Mouse (Mus musculus): Measurements from ENCODE around the gene Rabep1. TPM values are rescaled to one million over a fixed set of nuclear protein-coding genes. Genes with fewer than 3 reads are reported as not detected.

The Rabep1 gene
- polyA plus RNA-seq, 1 experiment from 2014 or later = 90.9 TPM

- H3K4me2 ChIP-seq (replicated peaks; ENCODE audit: low read depth) = no peak overlapping the region
- no peaks in the 10 kb centered on the region for H3K4me1 ChIP-seq (replicated peaks; ENCODE audit: control insufficient read depth, insufficient read depth, low read length)
- no peaks in the 10 kb centered on the region for H3K9me3 ChIP-seq (ENCODE audit: control insufficient read depth)
- ATAC-seq = no peak
- H3K4me3 ChIP-seq (ENCODE audit: low read depth, low read length) = no peak overlapping the region
- H3K36me3 ChIP-seq (ENCODE audit: control insufficient read depth, insufficient read depth) = peaks cover 52% of the 10 kb centered on the region
- no peak for TF ChIP-seq CTCF (IDR thresholded peaks at IDR 0.05; ENCODE audit: low read depth)
- 82% methylated on average over 5 of the region's 5 CpGs for WGBS
- no peak overlapping the region for H3K27ac ChIP-seq (ENCODE audit: low read depth, low read length)
- H3K27me3 ChIP-seq (replicated peaks; ENCODE audit: control insufficient read depth, insufficient read depth, low read length) = no peaks in the 10 kb centered on the region
- no peak overlapping the region for H3K9ac ChIP-seq (ENCODE audit: low read depth, low read length)
Measured at GRCm38 (mm10) chr11:70931461-70931860, 86.9 kb downstream of the Rabep1 start.

DNA sequence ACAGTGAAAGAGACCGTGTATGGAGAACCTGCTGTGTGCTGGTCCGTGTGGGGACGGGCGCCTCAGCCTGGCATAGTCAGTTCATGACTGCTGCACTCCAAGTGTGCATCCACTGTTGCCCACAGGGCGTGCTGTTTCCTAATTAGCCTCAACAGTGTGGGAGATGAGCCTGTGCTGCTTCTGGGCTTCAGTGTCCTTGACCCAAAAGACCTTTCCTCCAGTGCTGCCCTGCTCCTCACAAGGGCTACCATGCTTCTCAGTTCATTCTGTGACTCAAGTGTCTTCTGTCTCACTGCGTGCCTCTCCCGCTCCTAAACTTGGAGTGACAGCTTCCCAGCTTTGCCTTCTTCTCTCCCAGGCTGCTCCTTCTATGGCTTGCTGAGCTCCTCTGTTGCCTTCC is 90.7 kb downstream of the Rabep1 start:
- no peaks in the 10 kb centered on the region for H3K9me3 ChIP-seq (ENCODE audit: control insufficient read depth)
- ATAC-seq = no peak
- H3K4me1 ChIP-seq (replicated peaks; ENCODE audit: control insufficient read depth, insufficient read depth, low read length) = no peaks in the 10 kb centered on the region
- H3K36me3 ChIP-seq (ENCODE audit: control insufficient read depth, insufficient read depth) = peaks cover 71% of the 10 kb centered on the region
- WGBS = 88% methylated on average over 7 of the region's 7 CpGs
- H3K4me2 ChIP-seq (replicated peaks; ENCODE audit: low read depth) = no peak overlapping the region
- H3K9ac ChIP-seq (ENCODE audit: low read depth, low read length) = no peak overlapping the region
- no peaks in the 10 kb centered on the region for H3K27me3 ChIP-seq (replicated peaks; ENCODE audit: control insufficient read depth, insufficient read depth, low read length)
- peak; percentile 32; the same call in 1 of the 2 replicates for TF ChIP-seq CTCF (IDR thresholded peaks at IDR 0.05; ENCODE audit: low read depth)
- no peak overlapping the region for H3K4me3 ChIP-seq (ENCODE audit: low read depth, low read length)
- H3K27ac ChIP-seq (ENCODE audit: low read depth, low read length) = no peak overlapping the region

- ATAC-seq = no peak
- Histone ChIP-seq H3K4me2 (replicated peaks; ENCODE audit: low read depth) (no peak overlapping the region), H3K36me3 (ENCODE audit: control insufficient read depth, insufficient read depth) (peaks cover 86% of the 10 kb centered on the region), H3K27me3 (replicated peaks; ENCODE audit: control insufficient read depth, insufficient read depth, low read length) (no peaks in the 10 kb centered on the region), H3K4me3 (ENCODE audit: low read depth, low read length) (no peak overlapping the region), H3K9me3 (ENCODE audit: control insufficient read depth) (no peaks in the 10 kb centered on the region), H3K9ac (ENCODE audit: low read depth, low read length) (no peak overlapping the region), H3K4me1 (replicated peaks; ENCODE audit: control insufficient read depth, insufficient read depth, low read length) (no peaks in the 10 kb centered on the region), H3K27ac (ENCODE audit: low read depth, low read length) (no peak overlapping the region)
- WGBS = 89% methylated on average over 1 of the region's 1 CpGs
- TF ChIP-seq CTCF (IDR thresholded peaks at IDR 0.05; ENCODE audit: low read depth) = peak; percentile 31
Measured at GRCm38 (mm10) chr11:70942596-70942995, 98.0 kb downstream of the Rabep1 start.

GRCm38 (mm10) chr11:70943651-70944050 is 99.1 kb downstream of the Rabep1 start:
- no peak overlapping the region for H3K9ac ChIP-seq (ENCODE audit: low read depth, low read length)
- ATAC-seq = no peak
- H3K36me3 ChIP-seq (ENCODE audit: control insufficient read depth, insufficient read depth) = peaks cover 88% of the 10 kb centered on the region
- WGBS = 91% methylated on average over 7 of the region's 7 CpGs
- no peaks in the 10 kb centered on the region for H3K27me3 ChIP-seq (replicated peaks; ENCODE audit: control insufficient read depth, insufficient read depth, low read length)
- no peaks in the 10 kb centered on the region for H3K4me1 ChIP-seq (replicated peaks; ENCODE audit: control insufficient read depth, insufficient read depth, low read length)
- H3K9me3 ChIP-seq (ENCODE audit: control insufficient read depth) = no peaks in the 10 kb centered on the region
- H3K4me2 ChIP-seq (replicated peaks; ENCODE audit: low read depth) = no peak overlapping the region
- no peak overlapping the region for H3K4me3 ChIP-seq (ENCODE audit: low read depth, low read length)
- no peak for TF ChIP-seq CTCF (IDR thresholded peaks at IDR 0.05; ENCODE audit: low read depth)
- H3K27ac ChIP-seq (ENCODE audit: low read depth, low read length) = no peak overlapping the region

GRCm38 (mm10) chr11:70944935-70945817 is 100.6 kb downstream of the Rabep1 start:
- Histone ChIP-seq H3K27me3 (replicated peaks; ENCODE audit: control insufficient read depth, insufficient read depth, low read length) (no peaks in the 10 kb centered on the region), H3K4me2 (replicated peaks; ENCODE audit: low read depth) (no peak overlapping the region), H3K4me3 (ENCODE audit: low read depth, low read length) (no peak overlapping the region), H3K27ac (ENCODE audit: low read depth, low read length) (no peak overlapping the region; the same call in 1 of the 2 replicates), H3K9ac (ENCODE audit: low read depth, low read length) (no peak overlapping the region), H3K9me3 (ENCODE audit: control insufficient read depth) (no peaks in the 10 kb centered on the region), H3K36me3 (ENCODE audit: control insufficient read depth, insufficient read depth) (peaks cover 88% of the 10 kb centered on the region), H3K4me1 (replicated peaks; ENCODE audit: control insufficient read depth, insufficient read depth, low read length) (no peaks in the 10 kb centered on the region)
- TF ChIP-seq CTCF (IDR thresholded peaks at IDR 0.05; ENCODE audit: low read depth) = no peak
- WGBS = 82% methylated on average over 4 of the region's 4 CpGs
- no peak for ATAC-seq

GRCm38 (mm10) chr11:70954711-70955110 is 110.1 kb downstream of the Rabep1 start:
- H3K4me3 ChIP-seq (ENCODE audit: low read depth, low read length) = no peak overlapping the region
- H3K27me3 ChIP-seq (replicated peaks; ENCODE audit: control insufficient read depth, insufficient read depth, low read length) = no peaks in the 10 kb centered on the region
- TF ChIP-seq CTCF (IDR thresholded peaks at IDR 0.05; ENCODE audit: low read depth) = no peak
- 89% methylated on average over 4 of the region's 4 CpGs for WGBS
- no peaks in the 10 kb centered on the region for H3K9me3 ChIP-seq (ENCODE audit: control insufficient read depth)
- H3K4me2 ChIP-seq (replicated peaks; ENCODE audit: low read depth) = no peak overlapping the region
- ATAC-seq = no peak
- no peaks in the 10 kb centered on the region for H3K4me1 ChIP-seq (replicated peaks; ENCODE audit: control insufficient read depth, insufficient read depth, low read length)
- no peak overlapping the region for H3K27ac ChIP-seq (ENCODE audit: low read depth, low read length)
- peaks cover 83% of the 10 kb centered on the region for H3K36me3 ChIP-seq (ENCODE audit: control insufficient read depth, insufficient read depth)
- no peak overlapping the region for H3K9ac ChIP-seq (ENCODE audit: low read depth, low read length)

Data from intestine, postnatal 0 days (tissue).